Comparison of ENCODE assay signal across 8 mouse cellular contexts in genomic region chr2:18677631-18678471, GRCm38 (mm10). TPM values are rescaled to one million over a fixed set of nuclear protein-coding genes. Genes with fewer than 3 reads are reported as not detected.
DNase-seq lines count a peak whose midpoint lies in the region; ATAC-seq and TF ChIP-seq lines count a peak whose summit lies in the region.

No protein-coding gene starts in this region.

- peak overlapping the region; percentile 10 for H3K4me3 ChIP-seq in bone marrow, adult 2 months (replicated peaks; ENCODE audit: control insufficient read depth, low read depth, low read length)
- H3K4me3 ChIP-seq in embryonic fibroblast, embryonic 13.5 days (ENCODE audit: insufficient read depth, low read length) = peak overlapping the region; percentile 75

- H3K36me3 ChIP-seq in splenic B cell, adult 2 months (ENCODE audit: control insufficient read depth, insufficient read depth, low read length, poor library complexity, severe bottlenecking) = no peaks in the 10 kb centered on the region

- WGBS in bone marrow, adult 2 months = 8% methylated on average over 55 of the region's 55 CpGs

- H3K27ac ChIP-seq in bone marrow, adult 2 months (ENCODE audit: control insufficient read depth, insufficient read depth, low read depth, low read length, poor library complexity) = no peak overlapping the region; the same call in 1 of the 2 replicates
- no peak overlapping the region for H3K27ac ChIP-seq in embryonic fibroblast, embryonic 13.5 days (ENCODE audit: insufficient read depth, low read length)

- intact Hi-C loops in heart, postnatal 36 days (cut with DNase I) = loop anchor here (2.0 to 10.0 kb wide), 7 partner anchors 15 to 977 kb away; partner anchors contain the start of genes Dnajc1, Otud1 and Skida1

- no peak for TF ChIP-seq POLR2A in bone marrow, adult 2 months (IDR thresholded peaks at IDR 0.05; ENCODE audit: borderline replicate concordance, control insufficient read depth, low read depth, low read length)
- no peak for TF ChIP-seq POLR2A in embryonic fibroblast, embryonic 13.5 days (IDR thresholded peaks at IDR 0.05; ENCODE audit: low read depth, low read length)

- no peak for TF ChIP-seq CTCF in bone marrow, adult 2 months (IDR thresholded peaks at IDR 0.05; ENCODE audit: control insufficient read depth, insufficient read depth, low read length)
- no peak for TF ChIP-seq CTCF in embryonic fibroblast, embryonic 13.5 days (IDR thresholded peaks at IDR 0.05; ENCODE audit: borderline replicate concordance, insufficient read depth, low read length)

- ATAC-seq in megakaryocyte progenitor cell, adult 5-6 weeks (replicated peaks; ENCODE audit: poor library complexity) = 0 out of 2 replicates have a peak, but pooled peaks have one; percentile 16

- no peaks in the 10 kb centered on the region for H3K27me3 ChIP-seq in splenic B cell, adult 2 months (ENCODE audit: control insufficient read depth, insufficient read depth, low read length, poor library complexity, severe bottlenecking)

- no peaks in the 10 kb centered on the region; the same call in 1 of the 2 replicates for H3K4me1 ChIP-seq in bone marrow, adult 2 months (ENCODE audit: control insufficient read depth, insufficient read depth, low read length)
- H3K4me1 ChIP-seq in embryonic fibroblast, embryonic 13.5 days (ENCODE audit: control insufficient read depth, insufficient read depth, low read length) = peaks cover 4% of the 10 kb centered on the region; the same call in 1 of the 2 replicates

- peak; percentile 96 for DNase-seq in heart, adult 11 months
- no peak for DNase-seq in heart, adult 8-10 months (ENCODE audit: low spot score)
- DNase-seq in heart, postnatal 36 days = peak; percentile 45 to 74
- DNase-seq in layer of hippocampus, adult 9-11 months = peak; percentile 37
- peak; percentile 53 for DNase-seq in splenic B cell, adult 2 months (ENCODE audit: low read depth, low spot score)

RNA-seq across cellular contexts. Expression of gene Bmi1, which starts 1.0 kb away (rescaled TPM):
- total RNA-seq in heart, adult 8-10 months (2022) = 10 to 100 TPM; 51.9 to 74.4 (median 64.3) TPM
- 7.2 and 9.8 TPM in 2 replicates for polyA plus RNA-seq in bone marrow, adult 2 months (2011; ENCODE audit: insufficient read depth, insufficient read length, low replicate concordance, missing spikeins)
- polyA plus RNA-seq in embryonic fibroblast, embryonic 13.5 days (2011; ENCODE audit: insufficient read length, low read depth, missing spikeins) = 58.7 and 82.9 TPM in 2 replicates
- total RNA-seq in heart, postnatal 36 days (2021) = 10 to 100 TPM; 60.5 to 62.0 TPM
- total RNA-seq in megakaryocyte progenitor cell, adult 5-6 weeks (2015) = 53.2 and 56.6 TPM in 2 replicates
- total RNA-seq in megakaryocyte progenitor cell, adult 5-6 weeks (2017) = 37.4 and 41.2 TPM in 2 replicates

RNA-seq across cellular contexts. Expression of gene Commd3, which starts 5.7 kb away (rescaled TPM):
- total RNA-seq in heart, adult 8-10 months (2022) = 100 to 1,000 TPM in 1 of 4 experiments, 10 to 100 TPM in 3; 88.6 to 108 (median 96.9) TPM
- polyA plus RNA-seq in bone marrow, adult 2 months (2011; ENCODE audit: insufficient read depth, insufficient read length, low replicate concordance, missing spikeins) = 54.6 and 87.4 TPM in 2 replicates
- 290 TPM in 2 replicates for polyA plus RNA-seq in embryonic fibroblast, embryonic 13.5 days (2011; ENCODE audit: insufficient read length, low read depth, missing spikeins)
- 100 to 1,000 TPM; 103 to 104 TPM for total RNA-seq in heart, postnatal 36 days (2021)
- 139 and 147 TPM in 2 replicates for total RNA-seq in megakaryocyte progenitor cell, adult 5-6 weeks (2015)
- 169 and 175 TPM in 2 replicates for total RNA-seq in megakaryocyte progenitor cell, adult 5-6 weeks (2017)

RNA-seq across cellular contexts. Expression of gene Spag6, which starts 16.0 kb away (rescaled TPM):
- total RNA-seq in heart, adult 8-10 months (2022) = under 1 TPM in 3 of 4 experiments, not detected in 1; 0.38 to 0.65 (median 0.49) TPM
- polyA plus RNA-seq in bone marrow, adult 2 months (2011; ENCODE audit: insufficient read depth, insufficient read length, low replicate concordance, missing spikeins) = not detected in 2 replicates
- polyA plus RNA-seq in embryonic fibroblast, embryonic 13.5 days (2011; ENCODE audit: insufficient read length, low read depth, missing spikeins) = 0.60 TPM in 1 of 2 replicates, not detected in the other
- total RNA-seq in heart, postnatal 36 days (2021) = under 1 TPM in 1 of 2 experiments, not detected in 1; 0.47 TPM
- not detected in 2 replicates for total RNA-seq in megakaryocyte progenitor cell, adult 5-6 weeks (2015)
- not detected in 2 replicates for total RNA-seq in megakaryocyte progenitor cell, adult 5-6 weeks (2017)
